ENCODE assay signal across 9 mouse cellular contexts in genomic region chr3:90016626-90017025, GRCm38 (mm10).
"Had no signal": no experiment of that assay in that cellular context is flagged by ENCODE, and none has a peak within 500 bp of the region (broad histone marks: within the 10 kb centered on the region; RNA-seq: fewer than 3 reads in every experiment).

No protein-coding gene starts in this region.

- DNase-seq: lung, adult 18-20 months; lung, embryonic 14.5 days; lung, postnatal 10 days; lung, postnatal 4 days; midbrain, embryonic 14.5 days; right cerebral cortex, postnatal 14 days; thymus, adult 2 months; thymus, postnatal 36 days had no signal

- ATAC-seq: midbrain, embryonic 16.5 days had no signal
